Mouse (Mus musculus) adrenal gland, adult 18-20 months (tissue): ENCODE results near the gene Gm13694. TPM values are rescaled to one million over a fixed set of nuclear protein-coding genes. Genes with fewer than 3 reads are reported as not detected.

ENCODE experiments used
- DNase-seq, 2 experiments: peaks; one replicate each; pipeline ENCODE4 v3.0.0; 2021 to 2022; ENCODE audit warnings: low spot score in 2 of 2
- total RNA-seq, 2 experiments: library from RNA; stranded (reverse); gene quantifications; 1 replicate in 1 of 2; 2 replicates in 1 of 2; pipeline ENCODE4 v1.2.3; 2021

Gene Gm13694
- total RNA-seq, 2 experiments from 2014 or later: 1.3 to 1.4 TPM

- no peak for DNase-seq
Observed at GRCm38 (mm10) chr2:84023319-84023718, 44.6 kb downstream of the Gm13694 start.

GRCm38 (mm10) chr2:84025217-84025616 is 46.5 kb downstream of the Gm13694 start:
- no peak for DNase-seq

Other genes starting within 250 kb of the Gm13694 start
- gene Fam171b, start 166.3 kb upstream of the Gm13694 start, total RNA-seq: 1 to 10 TPM; 4.5 to 5.5 TPM
- not detected for gene Zswim2, start 37.7 kb upstream of the Gm13694 start, total RNA-seq
- gene Gm13698, start 23.2 kb upstream of the Gm13694 start, total RNA-seq: 1 to 10 TPM; 1.3 to 1.4 TPM
- 1 to 10 TPM; 1.3 to 1.4 TPM for gene Gm13693, start 17.4 kb upstream of the Gm13694 start, total RNA-seq
- not detected for gene Gm13695, start 11.6 kb upstream of the Gm13694 start, total RNA-seq
- gene Gm13696, start 5.8 kb upstream of the Gm13694 start, total RNA-seq: 1 to 10 TPM; 1.3 to 1.4 TPM
- 1 to 10 TPM; 1.3 to 1.4 TPM for gene Gm13697, start 5.8 kb downstream of the Gm13694 start, total RNA-seq
- 1 to 10 TPM; 1.3 to 1.4 TPM for gene Gm13691, start 11.6 kb downstream of the Gm13694 start, total RNA-seq